Mouse (Mus musculus): ENCODE data around the gene Lipk. TPM values are rescaled to one million over a fixed set of nuclear protein-coding genes. Genes with fewer than 3 reads are reported as not detected.

Gene Lipk
- polyA plus RNA-seq (2012; rRNA removed), result 0.11 and 0.22 TPM in 2 replicates

- Histone ChIP-seq H3K4me3 (ENCODE audit: control insufficient read depth, insufficient read depth, low read length) (no peak within 1 kb of the TSS), H3K27ac (ENCODE audit: control insufficient read depth, insufficient read depth, low read length) (no peak within 1 kb of the TSS), H3K27me3 (ENCODE audit: control insufficient read depth, insufficient read depth, low read length) (no peaks in the 10 kb centered on the region), H3K36me3 (ENCODE audit: control insufficient read depth, insufficient read depth, low read length) (no peaks in the 10 kb centered on the region), H3K4me1 (replicated peaks; ENCODE audit: control insufficient read depth, insufficient read depth, low read length) (no peaks in the 10 kb centered on the region)
- WGBS, result 90% methylated on average over 6 of the region's 6 CpGs
- DNase-seq, result no peak
- TF ChIP-seq POLR2A (IDR thresholded peaks at IDR 0.05; ENCODE audit: control insufficient read depth, extremely low read depth, insufficient read depth, low read length, poor library complexity) (no peak), CTCF (IDR thresholded peaks at IDR 0.05; ENCODE audit: borderline replicate concordance, control insufficient read depth, extremely low read depth, insufficient read depth, low read length, poor library complexity) (no peak)
Observed at GRCm38 (mm10) chr19:34008002-34008401, at the start of gene Lipk. TSS of gene Lipk (plus strand) at chr19:34008290.

- H3K4me3 ChIP-seq (ENCODE audit: control insufficient read depth, insufficient read depth, low read length), result no peak within 1 kb of the TSS
- H3K27ac ChIP-seq (ENCODE audit: control insufficient read depth, insufficient read depth, low read length), result no peak within 1 kb of the TSS
- H3K36me3 ChIP-seq (ENCODE audit: control insufficient read depth, insufficient read depth, low read length), result no peaks in the 10 kb centered on the region
- DNase-seq, result no peak
- TF ChIP-seq POLR2A (IDR thresholded peaks at IDR 0.05; ENCODE audit: control insufficient read depth, extremely low read depth, insufficient read depth, low read length, poor library complexity) (no peak), CTCF (IDR thresholded peaks at IDR 0.05; ENCODE audit: borderline replicate concordance, control insufficient read depth, extremely low read depth, insufficient read depth, low read length, poor library complexity) (no peak)
- no peaks in the 10 kb centered on the region for H3K27me3 ChIP-seq (ENCODE audit: control insufficient read depth, insufficient read depth, low read length)
- H3K4me1 ChIP-seq (replicated peaks; ENCODE audit: control insufficient read depth, insufficient read depth, low read length), result no peaks in the 10 kb centered on the region
Observed at GRCm38 (mm10) chr19:33960887-33961286, 47.2 kb upstream of the Lipk start, which contains the start of gene Lipf. TSS of gene Lipf (plus strand) at chr19:33961187.

GRCm38 (mm10) chr19:33979007-33979406 is 29.1 kb upstream of the Lipk start:
- H3K27me3 ChIP-seq (ENCODE audit: control insufficient read depth, insufficient read depth, low read length), result no peaks in the 10 kb centered on the region
- H3K36me3 ChIP-seq (ENCODE audit: control insufficient read depth, insufficient read depth, low read length), result no peaks in the 10 kb centered on the region
- peak; percentile 5 for DNase-seq
- no peak overlapping the region for H3K4me3 ChIP-seq (ENCODE audit: control insufficient read depth, insufficient read depth, low read length)
- TF ChIP-seq CTCF (IDR thresholded peaks at IDR 0.05; ENCODE audit: borderline replicate concordance, control insufficient read depth, extremely low read depth, insufficient read depth, low read length, poor library complexity), result no peak
- H3K27ac ChIP-seq (ENCODE audit: control insufficient read depth, insufficient read depth, low read length), result no peak overlapping the region
- WGBS, result 38% methylated on average over 3 of the region's 3 CpGs
- H3K4me1 ChIP-seq (replicated peaks; ENCODE audit: control insufficient read depth, insufficient read depth, low read length), result no peaks in the 10 kb centered on the region

- Histone ChIP-seq H3K4me3 (ENCODE audit: control insufficient read depth, insufficient read depth, low read length) (no peak overlapping the region), H3K36me3 (ENCODE audit: control insufficient read depth, insufficient read depth, low read length) (no peaks in the 10 kb centered on the region), H3K4me1 (replicated peaks; ENCODE audit: control insufficient read depth, insufficient read depth, low read length) (no peaks in the 10 kb centered on the region), H3K27me3 (ENCODE audit: control insufficient read depth, insufficient read depth, low read length) (no peaks in the 10 kb centered on the region), H3K27ac (ENCODE audit: control insufficient read depth, insufficient read depth, low read length) (no peak overlapping the region)
- DNase-seq, result no peak
- 81% methylated on average over 3 of the region's 3 CpGs for WGBS
- no peak for TF ChIP-seq CTCF (IDR thresholded peaks at IDR 0.05; ENCODE audit: borderline replicate concordance, control insufficient read depth, extremely low read depth, insufficient read depth, low read length, poor library complexity)
- TF ChIP-seq POLR2A (IDR thresholded peaks at IDR 0.05; ENCODE audit: control insufficient read depth, extremely low read depth, insufficient read depth, low read length, poor library complexity), result no peak
Observed at GRCm38 (mm10) chr19:33983043-33983442, 25.0 kb upstream of the Lipk start.

GRCm38 (mm10) chr19:34021440-34022172 is 13.5 kb downstream of the Lipk start:
- DNase-seq, result no peak
- WGBS, result 29% methylated on average over 11 of the region's 11 CpGs
- Histone ChIP-seq H3K36me3 (ENCODE audit: control insufficient read depth, insufficient read depth, low read length) (no peaks in the 10 kb centered on the region), H3K4me3 (ENCODE audit: control insufficient read depth, insufficient read depth, low read length) (no peak overlapping the region), H3K27me3 (ENCODE audit: control insufficient read depth, insufficient read depth, low read length) (no peaks in the 10 kb centered on the region), H3K4me1 (replicated peaks; ENCODE audit: control insufficient read depth, insufficient read depth, low read length) (no peaks in the 10 kb centered on the region), H3K27ac (ENCODE audit: control insufficient read depth, insufficient read depth, low read length) (no peak overlapping the region)
- TF ChIP-seq CTCF (IDR thresholded peaks at IDR 0.05; ENCODE audit: borderline replicate concordance, control insufficient read depth, extremely low read depth, insufficient read depth, low read length, poor library complexity) (no peak), POLR2A (IDR thresholded peaks at IDR 0.05; ENCODE audit: control insufficient read depth, extremely low read depth, insufficient read depth, low read length, poor library complexity) (no peak)

- WGBS, result 36% methylated on average over 3 of the region's 3 CpGs
- no peak for DNase-seq
- Histone ChIP-seq H3K27ac (ENCODE audit: control insufficient read depth, insufficient read depth, low read length) (no peak overlapping the region), H3K4me1 (replicated peaks; ENCODE audit: control insufficient read depth, insufficient read depth, low read length) (no peaks in the 10 kb centered on the region), H3K36me3 (ENCODE audit: control insufficient read depth, insufficient read depth, low read length) (no peaks in the 10 kb centered on the region), H3K4me3 (ENCODE audit: control insufficient read depth, insufficient read depth, low read length) (no peak overlapping the region), H3K27me3 (ENCODE audit: control insufficient read depth, insufficient read depth, low read length) (no peaks in the 10 kb centered on the region)
- TF ChIP-seq POLR2A (IDR thresholded peaks at IDR 0.05; ENCODE audit: control insufficient read depth, extremely low read depth, insufficient read depth, low read length, poor library complexity) (no peak), CTCF (IDR thresholded peaks at IDR 0.05; ENCODE audit: borderline replicate concordance, control insufficient read depth, extremely low read depth, insufficient read depth, low read length, poor library complexity) (no peak)
Observed at GRCm38 (mm10) chr19:34022759-34023158, 14.7 kb downstream of the Lipk start.

GRCm38 (mm10) chr19:34039731-34040130 is 31.6 kb downstream of the Lipk start:
- Histone ChIP-seq H3K4me3 (ENCODE audit: control insufficient read depth, insufficient read depth, low read length) (no peak overlapping the region), H3K36me3 (ENCODE audit: control insufficient read depth, insufficient read depth, low read length) (no peaks in the 10 kb centered on the region), H3K27me3 (ENCODE audit: control insufficient read depth, insufficient read depth, low read length) (no peaks in the 10 kb centered on the region), H3K27ac (ENCODE audit: control insufficient read depth, insufficient read depth, low read length) (no peak overlapping the region), H3K4me1 (replicated peaks; ENCODE audit: control insufficient read depth, insufficient read depth, low read length) (no peaks in the 10 kb centered on the region)
- DNase-seq, result no peak
- TF ChIP-seq POLR2A (IDR thresholded peaks at IDR 0.05; ENCODE audit: control insufficient read depth, extremely low read depth, insufficient read depth, low read length, poor library complexity) (no peak), CTCF (IDR thresholded peaks at IDR 0.05; ENCODE audit: borderline replicate concordance, control insufficient read depth, extremely low read depth, insufficient read depth, low read length, poor library complexity) (no peak)
- WGBS, result 88% methylated on average over 1 of the region's 1 CpGs

All from thymus, adult 2 months (tissue).